ENCODE assay signal across 30 mouse cellular contexts in the genomic region with DNA sequence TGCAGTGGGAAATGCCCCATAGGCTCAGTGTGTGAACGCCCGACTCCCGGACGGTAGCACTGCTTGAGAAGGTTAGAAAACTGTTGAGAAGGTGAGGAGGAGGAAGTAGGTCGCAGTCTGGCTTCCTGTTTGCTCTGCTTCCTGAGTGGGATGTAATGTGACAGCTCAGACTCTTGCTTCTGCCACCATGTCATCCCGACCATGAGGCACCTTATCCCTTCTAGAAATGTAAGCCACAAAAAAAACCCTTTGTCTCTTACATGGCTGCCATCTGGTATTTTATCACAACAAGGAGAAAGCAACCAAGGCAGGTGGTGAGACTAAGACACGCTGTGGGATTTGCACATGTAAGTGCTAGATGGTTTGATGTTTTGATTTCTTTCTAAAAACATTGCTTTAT. TPM values are rescaled to one million over a fixed set of nuclear protein-coding genes. Genes with fewer than 3 reads are reported as not detected.
DNase-seq lines count a peak whose midpoint lies in the region; ATAC-seq and TF ChIP-seq lines count a peak whose summit lies in the region.
"Had no signal": no experiment of that assay in that cellular context is flagged by ENCODE, and none has a peak within 500 bp of the region (broad histone marks: within the 10 kb centered on the region; RNA-seq: fewer than 3 reads in every experiment).

No protein-coding gene starts in this region.

- H3K4me2 ChIP-seq in CH12.LX (ENCODE audit: insufficient read depth, low read depth, poor library complexity, severe bottlenecking): no peak overlapping the region
- no peak overlapping the region for H3K4me2 ChIP-seq in intestine, embryonic 15.5 days (replicated peaks)
- H3K4me2 ChIP-seq: embryonic facial prominence, embryonic 13.5 days; forebrain, embryonic 13.5 days; heart, embryonic 12.5 days; hindbrain, embryonic 12.5 days; hindbrain, embryonic 15.5 days had no signal

- peak; percentile 12 for ATAC-seq in frontal cortex, adult (ENCODE audit: low TSS enrichment)
- no peak for ATAC-seq in intestine, embryonic 15.5 days
- ATAC-seq: forebrain, embryonic 13.5 days; forebrain, embryonic 16.5 days; intestine, embryonic 16.5 days; Patski had no signal

- DNase-seq in cerebellum, adult 2 months: no peak
- no peak for DNase-seq in cerebellum, adult 9-11 months
- no peak for DNase-seq in frontal cortex, postnatal 36 days (ENCODE audit: low spot score in 2 of 2)
- DNase-seq in layer of hippocampus, adult 2 months (ENCODE audit: low spot score in 2 of 2): no peak
- no peak for DNase-seq in layer of hippocampus, postnatal 14 days (ENCODE audit: low spot score in 2 of 2)
- peak; percentile 16 for DNase-seq in CH12.LX (ENCODE audit: extremely low read depth)
- DNase-seq: adrenal gland, postnatal 10 days; adrenal gland, postnatal 36 days; cerebellum, adult 11 months; cerebellum, adult 8-10 months; cerebellum, postnatal 25 days; embryo, embryonic 11 days; gastrocnemius, postnatal 10 days; gastrocnemius, postnatal 36 days; kidney, adult 18-20 months had no signal

- in situ Hi-C loops in CH12.LX (cut with MboI; ENCODE audit: low pct_ligation_motif_present, low pct_unique_long_range_greater_than_20kb, low sequenced_read_pairs): no loop called here

- H3K79me2 ChIP-seq in CH12.LX (replicated peaks; ENCODE audit: control insufficient read depth, extremely low read depth, insufficient read depth, poor library complexity, severe bottlenecking): no peaks in the 10 kb centered on the region

- no peak for TF ChIP-seq EP300 in CH12.LX (IDR thresholded peaks at IDR 0.05; ENCODE audit: low read length)

- peak overlapping the region; percentile 34; the same call in 1 of the 2 replicates for H3K27ac ChIP-seq in cerebellum, adult 2 months (ENCODE audit: insufficient read depth, low read length)
- peak overlapping the region; percentile 51; the same call in 1 of the 2 replicates for H3K27ac ChIP-seq in layer of hippocampus, adult 2 months
- no peak overlapping the region for H3K27ac ChIP-seq in CH12.LX (ENCODE audit: insufficient read depth, low read depth)
- H3K27ac ChIP-seq in intestine, embryonic 15.5 days: no peak overlapping the region
- H3K27ac ChIP-seq: embryonic facial prominence, embryonic 10.5 days; embryonic facial prominence, embryonic 13.5 days; forebrain, embryonic 13.5 days; hindbrain, embryonic 12.5 days; hindbrain, embryonic 15.5 days had no signal

- no peak overlapping the region for H3K9ac ChIP-seq in CH12.LX (ENCODE audit: insufficient read depth, low read depth)
- no peak overlapping the region for H3K9ac ChIP-seq in intestine, embryonic 15.5 days
- H3K9ac ChIP-seq: embryonic facial prominence, embryonic 13.5 days; forebrain, embryonic 13.5 days; heart, embryonic 12.5 days; hindbrain, embryonic 12.5 days; hindbrain, embryonic 15.5 days had no signal

- no peaks in the 10 kb centered on the region for H3K36me3 ChIP-seq in CH12.LX (replicated peaks in 1 of 2; ENCODE audit: control insufficient read depth in 1 of 2, insufficient read depth in 1 of 2, low read length in 1 of 2)
- H3K36me3 ChIP-seq in intestine, embryonic 15.5 days: no peaks in the 10 kb centered on the region
- H3K36me3 ChIP-seq: embryonic facial prominence, embryonic 10.5 days; embryonic facial prominence, embryonic 13.5 days; G1E; heart, embryonic 12.5 days; hindbrain, embryonic 12.5 days; hindbrain, embryonic 15.5 days had no signal

- no peak for TF ChIP-seq RAD21 in CH12.LX (IDR thresholded peaks at IDR 0.05; ENCODE audit: low read depth, low read length)

- dilution Hi-C loops in CH12.LX (cut with MboI; ENCODE audit: extremely low pct_ligation_motif_present, extremely low pct_unique_long_range_greater_than_20kb, low sequenced_read_pairs): no loop called here

- peaks cover 52% of the 10 kb centered on the region for H3K4me1 ChIP-seq in cerebellum, adult 2 months (ENCODE audit: control insufficient read depth, insufficient read depth, low read length)
- peaks cover 3 to 5% of the 10 kb centered on the region in 2 experiments; a peak in 2 of 4 replicates for H3K4me1 ChIP-seq in CH12.LX (ENCODE audit: control insufficient read depth in 1 of 2, insufficient read depth in 2 of 2)
- H3K4me1 ChIP-seq in intestine, embryonic 15.5 days (replicated peaks): no peaks in the 10 kb centered on the region
- H3K4me1 ChIP-seq: embryonic facial prominence, embryonic 10.5 days; embryonic facial prominence, embryonic 13.5 days; forebrain, embryonic 13.5 days; hindbrain, embryonic 12.5 days; hindbrain, embryonic 15.5 days had no signal

- no peaks in the 10 kb centered on the region for H3K9me3 ChIP-seq in CH12.LX (replicated peaks; ENCODE audit: low read length)
- no peaks in the 10 kb centered on the region for H3K9me3 ChIP-seq in intestine, embryonic 15.5 days
- H3K9me3 ChIP-seq: embryonic facial prominence, embryonic 10.5 days; embryonic facial prominence, embryonic 13.5 days; forebrain, embryonic 13.5 days; G1E; heart, embryonic 12.5 days; hindbrain, embryonic 12.5 days; hindbrain, embryonic 15.5 days had no signal

- no peaks in the 10 kb centered on the region for H3K27me3 ChIP-seq in cerebellum, adult 2 months (ENCODE audit: control insufficient read depth, insufficient read depth, low read length)
- no peaks in the 10 kb centered on the region for H3K27me3 ChIP-seq in CH12.LX (replicated peaks)
- H3K27me3 ChIP-seq in intestine, embryonic 15.5 days (replicated peaks): no peaks in the 10 kb centered on the region
- H3K27me3 ChIP-seq: embryonic facial prominence, embryonic 13.5 days; forebrain, embryonic 13.5 days; heart, embryonic 12.5 days; hindbrain, embryonic 15.5 days had no signal

- TF ChIP-seq CTCF in cerebellum, adult 2 months (IDR thresholded peaks at IDR 0.05; ENCODE audit: borderline replicate concordance, insufficient read depth, low read depth, low read length): no peak
- no peak for TF ChIP-seq CTCF in layer of hippocampus, adult 2 months (conservative IDR thresholded peaks at IDR 0.05)
- no peak for TF ChIP-seq CTCF in CH12.LX (conservative IDR thresholded peaks at IDR 0.05 in 1 of 2, IDR thresholded peaks at IDR 0.05 in 1 of 2; ENCODE audit: low read depth in 2 of 2, low read length in 2 of 2)

- no peak overlapping the region for H3K4me3 ChIP-seq in cerebellum, adult 2 months (replicated peaks; ENCODE audit: insufficient read depth, low read depth, low read length)
- no peak overlapping the region for H3K4me3 ChIP-seq in layer of hippocampus, adult 2 months
- H3K4me3 ChIP-seq in CH12.LX (replicated peaks in 1 of 3; ENCODE audit: low read depth in 2 of 3, low read length in 2 of 3, poor library complexity in 1 of 3): no peak overlapping the region
- no peak overlapping the region for H3K4me3 ChIP-seq in intestine, embryonic 15.5 days (replicated peaks)
- H3K4me3 ChIP-seq: embryonic facial prominence, embryonic 10.5 days; embryonic facial prominence, embryonic 13.5 days; erythroblast, embryonic 14.5 days; forebrain, embryonic 13.5 days; heart, embryonic 12.5 days; hindbrain, embryonic 12.5 days; hindbrain, embryonic 15.5 days had no signal

- WGBS in cerebellum, adult 2 months: 25% methylated on average over 7 of the region's 7 CpGs
- 73% methylated on average over 7 of the region's 7 CpGs for WGBS in intestine, embryonic 15.5 days

- no peak for TF ChIP-seq POLR2A in cerebellum, adult 2 months (IDR thresholded peaks at IDR 0.05; ENCODE audit: borderline replicate concordance, insufficient read depth, low read length)
- TF ChIP-seq POLR2A in CH12.LX (IDR thresholded peaks at IDR 0.05; ENCODE audit: low read depth, low read length): no peak

TF ChIP-seq in CH12.LX, 34 proteins besides CTCF, POLR2A, EP300 and RAD21:
- TF ChIP-seq JUND (conservative IDR thresholded peaks at IDR 0.05; ENCODE audit: low read depth, low read length) (no peak), MXI1 (IDR thresholded peaks at IDR 0.05; ENCODE audit: low read depth, low read length) (no peak), RCOR1 (conservative IDR thresholded peaks at IDR 0.05; ENCODE audit: low read depth, low read length) (no peak), JUN (IDR thresholded peaks at IDR 0.05; ENCODE audit: insufficient read depth, low read depth, low read length) (no peak), ELF1 (IDR thresholded peaks at IDR 0.05; ENCODE audit: low read depth, low read length) (peak; percentile 41; the same call in 1 of the 2 replicates), ZC3H11A (IDR thresholded peaks at IDR 0.05; ENCODE audit: low read depth, low read length) (no peak), SMC3 (IDR thresholded peaks at IDR 0.05; ENCODE audit: low read depth, low read length) (no peak)

RNA-seq across cellular contexts. Expression of a gene that starts 12.2 kb away (rescaled TPM):
- polyA plus RNA-seq in cerebellum, adult 2 months (2012; rRNA removed): 59.8 and 65.4 TPM in 2 replicates
- 100 to 1,000 TPM; 251 to 264 TPM for total RNA-seq in layer of hippocampus, adult 2 months (2021)
- total RNA-seq in layer of hippocampus, postnatal 14 days (2021): 100 to 1,000 TPM; 158 to 178 TPM
- total RNA-seq in CH12.LX (2012; rRNA removed) (0.13 TPM in 1 of 2 replicates, not detected in the other), CH12.LX (2014; rRNA removed) (not detected in 2 replicates)
- 0.11 and 0.37 TPM in 2 replicates for polyA plus RNA-seq in CH12.LX (2012; ENCODE audit: insufficient read length, low read depth)
- 1.0 and 1.1 TPM in 2 replicates for polyA plus RNA-seq in intestine, embryonic 15.5 days (2015; fragmentation: Nextera tagmentation; extraction: Ambion mirVana)
- total RNA-seq: granulocyte monocyte progenitor cell, adult 5-6 weeks; hematopoietic stem cell, adult 5-6 weeks had no signal
- polyA plus RNA-seq: erythroblast, embryonic 14.5 days; G1E; Patski had no signal

Comparison
In these comparisons a context has a peak if more than half of its experiments do, and no peak if none do; other contexts are left out.
1. H3K27ac ChIP-seq: peak in cerebellum, adult 2 months (single experiment) and layer of hippocampus, adult 2 months (single experiment); none in CH12.LX (single experiment) and intestine, embryonic 15.5 days (single experiment).
2. RNA of a gene that starts 12.2 kb away (total RNA-seq): 251 to 264 TPM in layer of hippocampus, adult 2 months and 158 to 178 TPM in layer of hippocampus, postnatal 14 days; 0.13 TPM in CH12.LX; every median in the first group is over 100 times any median in the second.